Mouse (Mus musculus): ENCODE data around the gene Hsd11b1.
"Not testable (repeated sequence)": the region's sequence is repeated elsewhere in the genome, so short reads cannot be mapped to it uniquely, and the experiment has no call there.

Hsd11b1 gene

DNA sequence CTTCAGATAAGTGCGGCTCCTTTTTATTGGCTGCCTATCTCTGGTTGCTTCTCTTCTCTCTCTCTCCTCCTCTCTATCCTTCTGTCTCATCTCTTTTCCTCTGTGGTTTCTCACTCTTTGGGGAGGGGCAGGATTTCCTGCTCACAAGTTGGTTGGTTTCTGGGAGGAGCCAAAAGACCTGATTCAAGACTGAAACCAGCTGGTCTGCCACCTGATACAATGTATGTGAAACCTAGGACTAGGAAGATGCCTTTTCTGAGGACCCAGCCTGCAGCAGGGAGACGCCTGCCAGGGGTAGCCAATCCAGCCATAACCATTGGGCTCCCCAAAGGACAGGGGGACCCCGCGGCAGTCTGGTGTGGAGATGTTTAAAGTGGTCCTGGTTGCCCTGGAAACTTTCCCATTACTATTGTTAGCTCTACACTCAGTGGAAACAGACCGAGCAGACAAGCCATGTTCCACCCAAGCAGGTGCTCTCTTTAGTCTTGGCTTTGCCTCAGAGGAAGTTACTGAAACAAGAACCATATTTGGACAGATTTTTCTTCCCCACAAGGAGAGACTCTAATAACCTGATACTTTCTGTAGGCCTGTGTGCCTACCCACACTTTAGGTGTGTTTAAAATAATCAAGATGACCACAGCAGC lies at the start of gene Hsd11b1:
TSS of gene Hsd11b1 (minus strand) at position 121 of the 644 bp plus-strand sequence.
- DNase-seq, result no peak

DNA sequence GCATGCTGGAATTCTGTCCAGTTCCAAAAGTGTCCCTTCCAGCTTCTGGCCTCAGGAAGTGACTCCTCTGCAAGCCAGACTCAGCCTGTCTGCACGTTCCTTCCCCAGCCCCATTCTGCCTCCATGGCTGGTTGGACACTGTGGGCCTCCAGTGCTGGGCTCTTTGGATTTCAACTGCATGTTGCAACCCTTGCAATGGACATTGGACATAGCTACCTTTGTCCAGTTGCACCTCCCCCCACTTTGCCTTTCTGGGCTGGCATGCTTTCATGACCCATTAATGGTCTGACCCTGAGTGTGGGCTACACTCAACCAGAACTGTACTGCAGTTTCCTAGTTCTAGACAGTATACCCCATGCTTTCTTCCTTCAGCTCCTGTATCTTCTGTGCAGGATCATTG lies 47.7 kb upstream of the Hsd11b1 start:
- peak; percentile 87 for DNase-seq

DNA sequence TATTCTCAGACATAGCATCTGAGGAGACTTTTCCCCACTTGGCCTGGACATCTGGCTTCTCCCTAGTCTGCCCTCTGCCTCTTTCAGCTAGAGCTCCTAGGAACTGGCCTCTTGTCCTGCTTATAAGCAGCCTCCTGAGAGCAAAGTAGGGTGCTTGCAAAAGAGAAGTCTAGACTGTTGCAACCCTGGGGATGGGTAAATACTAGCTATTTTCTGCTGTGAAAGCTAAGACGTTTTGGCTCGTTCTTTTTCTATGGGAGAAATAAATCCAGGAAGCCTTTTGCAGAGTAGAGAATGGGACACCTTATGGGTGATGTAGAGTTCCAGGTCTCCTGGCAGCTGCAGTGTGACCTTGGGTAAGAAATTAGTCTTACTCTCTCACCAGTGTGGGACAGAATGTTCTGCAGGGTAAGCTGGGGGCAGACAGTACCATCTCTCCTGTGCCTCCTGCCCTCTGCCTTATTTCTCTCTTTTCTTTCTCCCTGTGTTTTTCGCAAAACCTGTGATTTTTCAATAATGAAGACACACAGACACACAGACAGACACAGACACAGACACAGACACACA lies 46.7 kb upstream of the Hsd11b1 start:
- no peak for DNase-seq

DNA sequence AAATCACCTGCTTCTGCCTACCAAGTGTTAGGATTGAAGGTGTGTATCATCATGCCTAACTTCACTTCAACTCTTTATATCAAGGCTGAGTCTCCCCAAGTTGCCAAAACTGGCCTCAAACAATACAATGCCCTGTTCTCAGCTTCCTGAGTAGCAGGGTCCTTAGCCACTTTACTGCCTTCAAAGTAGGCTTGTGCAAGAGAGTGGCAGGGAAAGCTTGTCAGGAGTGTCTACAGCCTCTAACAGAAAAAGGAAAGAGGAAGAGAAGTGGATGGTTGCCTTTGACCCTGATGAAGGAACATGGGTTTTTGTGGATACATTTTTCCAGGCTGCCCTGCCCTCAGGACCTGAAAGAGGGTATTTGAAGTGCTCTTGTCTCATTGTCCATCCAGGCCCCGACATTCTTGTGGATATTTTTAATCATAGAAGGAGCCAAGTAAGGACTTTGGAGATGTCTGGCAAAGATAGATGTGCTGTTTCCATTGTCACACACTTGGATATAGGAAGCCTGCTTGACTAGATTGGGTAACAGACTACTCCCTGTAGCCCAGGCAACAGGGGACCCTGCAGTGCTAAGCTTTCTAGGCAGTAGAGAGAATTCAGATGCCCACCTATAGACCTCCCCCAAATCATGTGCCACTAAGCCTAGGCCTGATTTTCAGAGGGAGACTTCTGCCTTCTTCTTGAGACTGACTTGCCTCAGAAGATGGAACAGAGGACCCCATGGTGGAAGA lies 46.1 kb upstream of the Hsd11b1 start:
- no peak for DNase-seq

GRCm38 (mm10) chr1:193306832-193307231 lies 43.0 kb upstream of the Hsd11b1 start:
- no peak for DNase-seq

- no peak for DNase-seq
These were observed 41.5 kb upstream of the Hsd11b1 start for GRCm38 (mm10) chr1:193305386-193305785.

DNA sequence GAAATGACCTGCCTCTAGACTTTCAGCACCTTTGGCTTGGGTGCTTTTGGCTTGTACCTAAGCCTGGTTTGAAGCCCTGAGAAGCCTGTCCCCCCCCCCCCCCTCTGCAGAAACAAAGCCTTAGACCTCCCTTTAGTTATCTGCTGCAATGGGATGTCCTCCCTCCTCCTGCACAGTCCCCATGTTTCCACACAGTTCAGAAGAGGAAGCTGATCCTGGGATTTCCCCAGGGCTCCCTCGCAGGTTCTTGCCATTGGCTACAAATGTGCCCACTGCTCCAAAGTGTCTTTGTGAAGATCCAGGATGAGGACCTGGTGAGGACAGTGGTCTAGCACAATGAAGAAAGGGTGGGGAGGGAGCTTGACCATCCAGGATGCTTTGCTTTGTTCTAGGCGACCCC lies 39.2 kb upstream of the Hsd11b1 start:
- DNase-seq, result no peak

DNA sequence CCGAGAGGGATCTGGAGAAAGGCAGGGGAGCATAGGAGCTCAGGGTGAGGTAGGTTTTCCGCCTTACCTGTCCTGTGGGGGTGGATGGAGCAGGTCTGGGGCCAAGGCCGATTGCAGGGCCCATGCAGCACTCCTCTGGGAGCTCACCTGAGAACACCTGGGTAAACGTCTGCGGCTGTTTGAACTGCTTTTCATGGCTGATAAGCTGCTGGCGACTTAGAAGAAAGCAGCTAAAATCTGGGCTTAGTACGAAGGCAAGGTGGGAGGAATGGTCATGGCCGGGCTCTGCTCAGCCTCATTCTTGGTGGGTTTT lies 38.2 kb upstream of the Hsd11b1 start:
- no peak for DNase-seq

DNA sequence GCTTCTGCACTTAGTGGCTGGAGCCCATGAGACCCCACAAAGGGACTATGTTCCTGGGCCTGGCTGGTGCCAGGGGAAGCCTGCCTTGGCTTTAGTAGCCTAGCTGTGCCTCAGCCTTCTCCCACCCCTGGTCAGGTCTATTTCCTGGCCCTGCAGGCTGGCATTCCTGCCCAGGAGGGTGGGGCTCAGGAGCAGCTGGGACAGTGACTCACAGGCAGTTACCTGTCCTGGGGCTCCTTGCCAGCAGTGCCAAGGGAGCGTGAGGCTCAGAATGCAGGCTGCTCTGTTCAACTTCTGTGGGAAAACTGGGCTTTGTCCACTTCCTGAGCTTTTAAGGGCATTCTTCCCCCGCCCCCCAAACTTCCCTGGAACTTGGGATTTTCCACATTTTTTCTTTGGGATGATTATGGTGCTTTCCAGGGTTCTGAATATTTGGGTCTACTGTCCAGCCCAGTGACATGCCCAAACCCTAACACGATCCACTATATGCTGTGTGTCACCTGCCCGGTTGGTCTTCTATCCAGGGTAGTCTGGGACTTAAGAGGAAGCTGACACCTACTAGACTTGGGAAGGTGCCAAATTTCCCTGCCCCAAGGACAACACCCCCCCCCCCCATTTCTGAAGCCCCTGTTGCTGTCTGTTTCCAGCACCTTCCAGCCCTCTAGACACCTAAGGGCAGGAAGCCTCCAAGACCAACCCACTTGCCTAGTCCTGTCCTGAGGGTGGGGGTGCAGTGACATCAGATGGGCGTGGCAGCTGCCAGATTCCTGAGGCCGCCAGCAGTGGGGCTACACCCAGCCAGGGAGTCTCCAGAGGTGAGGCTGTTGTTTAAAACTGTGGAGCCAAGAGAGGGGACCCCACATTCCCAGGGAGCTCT lies 37.6 kb upstream of the Hsd11b1 start:
- DNase-seq, result no peak

DNA sequence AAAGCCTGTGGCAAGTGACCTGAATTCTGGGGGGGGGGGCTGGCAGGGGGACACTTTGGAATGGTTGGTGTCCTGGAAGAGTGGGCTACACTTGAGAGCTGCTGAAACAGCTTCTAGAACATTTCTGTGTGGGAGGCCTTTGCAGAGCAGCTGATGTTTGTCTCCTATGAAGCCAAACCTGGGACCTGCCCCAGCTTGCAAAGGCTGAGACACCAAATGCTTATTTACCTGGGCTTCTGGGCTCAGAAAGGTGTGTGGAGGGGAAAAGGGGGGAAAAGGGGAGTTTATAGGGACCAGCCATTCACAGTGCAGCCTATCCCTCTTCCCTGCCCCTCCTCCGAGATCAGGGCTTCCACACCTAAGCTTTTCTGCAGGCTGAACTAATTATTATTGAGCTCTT lies 36.1 kb upstream of the Hsd11b1 start:
- no peak for DNase-seq

DNA sequence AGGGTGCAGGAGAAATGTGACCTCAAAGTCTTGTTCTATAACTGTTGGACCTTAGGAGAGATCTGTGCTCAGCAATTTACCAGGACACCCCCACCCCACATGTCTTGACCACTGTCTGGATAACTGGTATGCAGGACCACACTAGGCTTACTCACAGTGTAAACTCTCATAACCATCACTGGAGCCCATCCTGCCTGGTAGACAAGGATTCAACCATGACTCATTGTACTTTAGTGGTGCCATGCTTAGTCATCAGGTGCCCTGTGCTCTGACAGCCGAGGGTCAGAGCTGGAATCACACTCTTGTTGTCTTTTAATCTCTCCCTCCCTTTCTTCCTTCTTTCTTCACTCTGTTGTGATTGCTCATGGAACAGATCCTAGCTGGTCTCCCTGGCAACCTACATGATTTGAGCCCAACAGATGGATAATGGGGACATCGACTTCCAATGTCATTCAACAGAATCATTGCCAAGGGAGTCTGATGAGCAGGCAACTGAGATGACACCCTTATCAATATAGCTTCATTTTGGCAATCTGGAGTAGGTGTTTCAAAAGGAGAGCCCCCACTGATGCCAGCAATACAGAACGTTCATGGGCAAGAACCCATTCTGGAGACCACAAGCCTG lies 34.4 kb upstream of the Hsd11b1 start:
- no peak for DNase-seq

GRCm38 (mm10) chr1:193295920-193296319 lies 32.0 kb upstream of the Hsd11b1 start:
- no peak for DNase-seq

DNA sequence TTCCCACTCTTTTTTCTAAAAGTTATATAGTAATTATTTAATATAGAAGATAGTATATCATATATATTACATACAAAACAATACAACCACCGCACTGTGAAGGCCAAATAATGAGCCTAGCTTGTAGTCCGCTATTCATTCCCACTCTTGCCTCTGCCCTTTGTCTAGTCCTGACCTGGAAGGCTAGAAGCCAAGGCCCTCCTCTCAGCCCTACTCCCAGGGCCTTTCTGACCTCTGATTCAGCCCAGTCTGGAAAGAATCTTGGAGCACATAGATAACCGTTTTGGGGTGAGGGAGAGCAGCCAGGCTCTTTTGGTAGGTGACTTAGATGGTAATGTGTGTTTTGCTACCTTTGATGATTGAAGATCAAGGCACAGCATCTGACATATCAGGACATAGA lies 30.1 kb upstream of the Hsd11b1 start:
- no peak for DNase-seq

DNA sequence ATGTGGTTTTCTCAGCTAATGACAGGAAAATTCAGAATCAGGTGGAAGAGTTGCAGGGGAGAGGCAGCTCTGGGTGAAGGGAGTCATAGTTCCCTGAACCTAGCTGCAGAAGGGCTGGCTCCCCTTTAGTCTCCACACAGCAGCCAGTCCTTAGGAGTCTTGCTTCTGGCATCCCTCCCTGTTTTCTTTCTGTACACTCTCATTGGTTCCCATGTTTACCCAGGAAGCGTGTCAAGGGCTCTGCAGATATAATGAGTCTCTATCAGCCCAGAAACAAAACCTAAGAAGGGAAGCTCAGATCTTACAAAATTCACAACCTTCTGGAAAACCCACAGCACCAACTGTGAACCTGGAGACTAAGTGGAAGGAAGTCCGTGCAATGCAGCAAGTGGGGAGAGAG lies 29.2 kb upstream of the Hsd11b1 start:
- no peak for DNase-seq

- no peak for DNase-seq
These were observed 26.8 kb upstream of the Hsd11b1 start for GRCm38 (mm10) chr1:193290686-193291085.

GRCm38 (mm10) chr1:193289914-193290313 lies 26.0 kb upstream of the Hsd11b1 start:
- DNase-seq, result peak; percentile 74

GRCm38 (mm10) chr1:193289076-193289475 lies 25.2 kb upstream of the Hsd11b1 start:
- no peak for DNase-seq

DNA sequence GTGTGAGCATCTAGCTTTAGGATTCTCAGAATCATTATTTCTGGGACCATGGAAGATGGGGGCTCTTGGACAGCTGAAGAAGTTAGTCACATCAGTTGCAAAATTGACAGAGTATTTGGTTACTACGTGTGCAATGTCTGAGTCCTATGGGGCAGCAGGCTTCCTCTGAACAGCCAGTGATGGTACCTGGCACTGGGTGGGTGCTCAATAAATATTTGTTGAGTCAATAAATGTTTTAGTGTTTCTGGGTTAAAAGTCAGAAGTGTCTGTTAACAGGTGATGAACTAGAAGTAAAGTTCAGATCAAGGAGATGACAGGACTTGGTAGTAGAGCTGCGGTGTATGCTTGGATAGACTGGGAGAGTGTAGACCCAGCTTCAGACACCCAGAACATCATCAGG lies 23.7 kb upstream of the Hsd11b1 start:
- no peak for DNase-seq

- not testable (repeated sequence) for DNase-seq
These were observed 22.0 kb upstream of the Hsd11b1 start for GRCm38 (mm10) chr1:193285766-193286325.

- no peak for DNase-seq
These were observed 20.4 kb upstream of the Hsd11b1 start for GRCm38 (mm10) chr1:193284228-193284779.

- DNase-seq, result no peak
These were observed 17.5 kb upstream of the Hsd11b1 start for GRCm38 (mm10) chr1:193281344-193281743.

- DNase-seq, result no peak
These were observed 15.6 kb upstream of the Hsd11b1 start for GRCm38 (mm10) chr1:193279492-193279891.

Measured in kidney, adult 11 months (tissue).